Mouse (Mus musculus) hematopoietic stem cell, adult 5-6 weeks (primary cell): ENCODE measurements at regions not wholly inside any gene's neighbourhood (a gene's known extent, or its start where the extent isn't known, plus 50 kb on each side); places are given as distances from the start of the nearest gene placed in this dataset.

Experiments used
- ATAC-seq, 2 experiments: fragments of 125-278 bp in 1 of 2; replicated peaks in 1 of 2; 2 replicates each; pipeline ENCODE4 v1.8.0; 2016 to 2017; ENCODE audit warnings: inconsistent platforms in 2 of 2, mild to moderate bottlenecking in 2 of 2, moderate number of reproducible peaks in 2 of 2, low read depth in 1 of 2, moderate TSS enrichment in 1 of 2; ENCODE audit not compliant: low FRiP score in 2 of 2, poor library complexity in 2 of 2, severe bottlenecking in 2 of 2, insufficient read depth in 1 of 2, low TSS enrichment in 1 of 2

- no peak for ATAC-seq
Observed at GRCm38 (mm10) chr10:92077291-92077690, 644.9 kb downstream of the Nedd1 start.

GRCm38 (mm10) chr10:92076754-92077153, 645.5 kb downstream of the Nedd1 start:
- ATAC-seq: no peak

GRCm38 (mm10) chr10:92075469-92075868, 646.8 kb downstream of the Nedd1 start:
- ATAC-seq: no peak

- no peak for ATAC-seq
Observed at GRCm38 (mm10) chr10:92074698-92075394, 647.4 kb downstream of the Nedd1 start.

- no peak for ATAC-seq
Observed at GRCm38 (mm10) chr10:92073873-92074390, 648.3 kb downstream of the Nedd1 start.

- ATAC-seq: no peak
Observed at GRCm38 (mm10) chr10:92044783-92045182, 677.4 kb downstream of the Nedd1 start.

- no peak for ATAC-seq
Observed at GRCm38 (mm10) chr10:92036176-92036575, 686.0 kb downstream of the Nedd1 start.

- ATAC-seq: no peak
Observed at GRCm38 (mm10) chr10:92030221-92030620, 692.0 kb downstream of the Nedd1 start.

- no peak for ATAC-seq
Observed at GRCm38 (mm10) chr10:92024203-92024602, 698.0 kb downstream of the Nedd1 start.

- no peak for ATAC-seq
Observed at GRCm38 (mm10) chr10:92021036-92021435, 701.2 kb downstream of the Nedd1 start.

GRCm38 (mm10) chr10:92009551-92009950, 712.7 kb downstream of the Nedd1 start:
- ATAC-seq: no peak

- ATAC-seq: no peak
Observed at GRCm38 (mm10) chr10:92007891-92008290, 714.3 kb downstream of the Nedd1 start.

- ATAC-seq: no peak
Observed at GRCm38 (mm10) chr10:92006467-92006866, 715.8 kb downstream of the Nedd1 start.

- ATAC-seq: no peak
Observed at GRCm38 (mm10) chr10:91991040-91991439, 731.2 kb downstream of the Nedd1 start.

GRCm38 (mm10) chr10:91988364-91988763, 733.9 kb downstream of the Nedd1 start:
- ATAC-seq: no peak

GRCm38 (mm10) chr10:91979841-91980240, 742.4 kb downstream of the Nedd1 start:
- ATAC-seq: no peak

GRCm38 (mm10) chr10:91971951-91972350, 750.3 kb downstream of the Nedd1 start:
- ATAC-seq: no peak

GRCm38 (mm10) chr10:91967570-91968310, 754.5 kb downstream of the Nedd1 start:
- no peak for ATAC-seq
